Mouse (Mus musculus) forebrain, embryonic 12.5 days (tissue): ENCODE data around the gene Prkag1. TPM values are rescaled to one million over a fixed set of nuclear protein-coding genes. Genes with fewer than 3 reads are reported as not detected.

Source experiments
- ATAC-seq: fragments of 200-750 bp; cut with Nextera tagmentation; 2 replicates; pipeline ENCODE4 v1.8.0; 2017; ENCODE audit warnings: moderate TSS enrichment; ENCODE audit not compliant: low FRiP score
- H3K27ac ChIP-seq: fragments of 300-500 bp; sonication (generic); 2 replicates; pipeline ENCODE4 v1.5.1; 2016; ENCODE audit warnings: mild to moderate bottlenecking
- H3K27me3 ChIP-seq: fragments of 300-500 bp; sonication (generic); 2 replicates; pipeline ENCODE4 v1.6.1; 2016; ENCODE audit warnings: mild to moderate bottlenecking
- H3K36me3 ChIP-seq: fragments of 300-500 bp; sonication (generic); replicated peaks from 2 replicates; pipeline ENCODE4 v1.6.1; 2016; ENCODE audit warnings: mild to moderate bottlenecking
- H3K4me1 ChIP-seq: fragments of 300-500 bp; sonication (generic); 2 replicates; pipeline ENCODE4 v1.6.1; 2016
- H3K4me2 ChIP-seq: fragments of 300-500 bp; sonication (generic); 2 replicates; pipeline ENCODE4 v1.6.1; 2016; ENCODE audit warnings: mild to moderate bottlenecking, moderate library complexity
- H3K4me3 ChIP-seq: fragments of 300-500 bp; sonication (generic); replicated peaks from 2 replicates; pipeline ENCODE4 v1.5.1; 2016; ENCODE audit warnings: mild to moderate bottlenecking
- H3K9ac ChIP-seq: fragments of 300-500 bp; sonication (generic); 2 replicates; pipeline ENCODE4 v1.6.1; 2016; ENCODE audit warnings: mild to moderate bottlenecking
- H3K9me3 ChIP-seq: fragments of 300-500 bp; sonication (generic); 2 replicates; pipeline ENCODE4 v1.6.1; 2016
- WGBS: fragments of 180-500 bp; shearing (Covaris S2); methylation state at CpG from one replicate; pipeline ENCODE4 v1.1.7; 2016; 5-methylcytosine and 5-hydroxymethylcytosine counted together
- polyA plus RNA-seq: library from polyadenylated mRNA; unstranded; fragments of >200 nt; fragmentation: Nextera tagmentation; extraction: Ambion mirVana; gene quantifications from 2 replicates; pipeline ENCODE4 v1.2.1, GENCODE M21; 2016

Prkag1 gene
- polyA plus RNA-seq, 1 experiment from 2014 or later: 85.2 TPM

DNA sequence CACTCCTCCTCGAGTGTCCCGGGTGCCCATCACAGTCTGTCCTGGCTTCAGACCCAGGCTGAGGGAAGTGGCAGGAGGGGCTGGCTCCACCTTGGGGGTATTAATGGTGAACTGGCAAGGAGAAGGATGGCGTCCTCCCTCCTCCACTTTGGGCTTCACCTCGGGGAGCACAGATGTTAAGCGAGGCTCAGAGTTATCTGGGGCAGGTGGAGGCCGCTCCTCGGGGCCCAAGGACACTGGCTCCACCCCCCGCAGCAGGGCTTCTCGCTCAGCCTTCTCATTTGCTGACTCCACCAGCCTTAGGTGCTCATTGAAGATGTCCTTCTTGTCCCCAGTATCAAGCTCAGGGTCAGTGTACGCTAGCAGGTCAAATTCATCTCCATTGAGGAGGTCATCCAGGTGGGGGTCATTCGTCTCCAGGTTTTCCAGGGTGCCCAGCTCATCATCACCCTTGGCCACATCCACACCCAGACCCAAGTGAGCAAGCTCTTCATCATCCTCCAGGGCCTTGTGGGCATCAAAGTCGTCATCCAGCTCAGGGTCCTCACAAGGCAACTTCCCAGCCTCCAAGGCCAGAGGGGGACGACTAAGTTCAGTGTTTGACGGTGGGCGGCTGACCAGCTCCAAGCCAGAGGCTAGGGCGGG is 18.8 kb upstream of the Prkag1 start:
- no peak for ATAC-seq
- 92% methylated on average over 16 of the region's 16 CpGs for WGBS
- Histone ChIP-seq H3K36me3 (peaks cover 96% of the 10 kb centered on the region), H3K4me1 (no peaks in the 10 kb centered on the region), H3K27ac (no peak overlapping the region), H3K27me3 (no peaks in the 10 kb centered on the region), H3K9me3 (no peaks in the 10 kb centered on the region), H3K9ac (no peak overlapping the region), H3K4me2 (no peak overlapping the region), H3K4me3 (no peak overlapping the region)

DNA sequence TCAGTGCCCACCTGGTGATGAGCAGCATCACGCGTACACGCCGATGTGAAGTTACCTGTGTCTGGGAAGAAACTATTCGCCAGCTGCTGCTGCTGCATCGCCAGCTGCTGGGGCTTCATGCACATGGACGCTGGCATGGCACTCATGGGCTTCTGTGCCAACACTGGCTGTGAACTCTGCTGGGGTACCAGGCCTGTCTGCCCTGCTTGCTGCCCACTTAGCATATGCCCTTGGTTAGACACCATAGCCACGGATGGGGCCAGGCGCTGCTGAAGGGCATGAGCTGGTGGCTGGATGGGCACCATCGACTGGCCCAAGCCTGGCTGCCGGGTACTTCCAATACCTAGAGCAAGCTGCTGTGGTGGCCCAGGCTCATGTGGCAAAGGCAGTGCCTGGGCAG is 17.8 kb upstream of the Prkag1 start:
- 96% methylated on average over 11 of the region's 11 CpGs for WGBS
- Histone ChIP-seq H3K27ac (no peak overlapping the region), H3K27me3 (no peaks in the 10 kb centered on the region), H3K4me2 (no peak overlapping the region), H3K4me3 (no peak overlapping the region), H3K9me3 (no peaks in the 10 kb centered on the region), H3K9ac (no peak overlapping the region), H3K36me3 (peaks cover 96% of the 10 kb centered on the region), H3K4me1 (no peaks in the 10 kb centered on the region)
- no peak for ATAC-seq

DNA sequence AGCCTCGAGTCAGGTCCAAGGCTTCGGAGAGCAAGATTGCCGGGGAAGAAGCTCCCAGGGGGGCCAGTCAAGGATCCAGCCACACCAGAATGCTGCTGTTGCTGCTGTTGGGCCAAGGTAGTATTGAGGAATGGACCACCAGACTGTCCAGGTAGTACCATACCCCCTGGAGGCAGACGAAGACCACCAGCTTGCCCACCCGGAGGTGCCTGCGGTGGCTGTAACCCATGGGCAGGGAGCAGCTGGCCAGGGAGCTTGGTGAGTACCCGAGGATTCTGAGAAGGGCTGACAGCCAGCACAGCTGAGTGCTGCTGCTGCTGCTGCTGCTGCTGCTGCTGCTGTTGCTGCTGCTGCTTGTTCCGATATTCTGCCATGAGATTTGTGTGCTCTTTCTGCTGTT is 14.8 kb upstream of the Prkag1 start:
- 92% methylated on average over 8 of the region's 8 CpGs for WGBS
- peaks cover 96% of the 10 kb centered on the region for H3K36me3 ChIP-seq
- H3K9me3 ChIP-seq: no peaks in the 10 kb centered on the region

DNA sequence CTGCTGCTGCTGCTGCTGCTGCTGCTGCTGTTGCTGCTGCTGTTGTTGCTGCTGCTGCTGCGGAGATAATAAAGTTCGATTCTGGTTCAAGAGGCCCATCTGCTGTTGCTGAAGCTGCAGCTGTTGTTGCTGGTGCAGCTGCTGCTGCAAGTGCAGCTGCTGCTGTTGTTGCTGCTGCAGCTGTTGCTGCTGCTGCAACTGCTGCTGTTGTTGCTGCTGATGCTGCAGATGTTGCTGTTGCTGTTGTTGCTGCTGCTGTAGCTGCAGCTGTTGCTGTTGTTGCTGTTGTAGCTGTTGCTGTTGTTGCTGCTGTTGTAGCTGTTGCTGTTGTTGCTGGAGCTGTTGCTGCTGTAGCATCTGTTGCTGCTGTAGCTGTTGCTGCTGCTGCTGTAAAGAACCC is 13.8 kb upstream of the Prkag1 start:
- Histone ChIP-seq H3K4me1 (no peaks in the 10 kb centered on the region), H3K27me3 (no peaks in the 10 kb centered on the region), H3K4me2 (no peak overlapping the region), H3K9me3 (no peaks in the 10 kb centered on the region), H3K36me3 (peaks cover 96% of the 10 kb centered on the region), H3K9ac (no peak overlapping the region), H3K4me3 (no peak overlapping the region), H3K27ac (no peak overlapping the region)
- ATAC-seq: no peak
- WGBS: 93% methylated on average over 2 of the region's 2 CpGs

More for the DNA sequence above, 14.8 kb upstream of the Prkag1 start:
- H3K27me3 ChIP-seq: no peaks in the 10 kb centered on the region
- H3K4me2 ChIP-seq: no peak overlapping the region
- no peaks in the 10 kb centered on the region for H3K4me1 ChIP-seq
- H3K9ac ChIP-seq: no peak overlapping the region
- no peak for ATAC-seq
- no peak overlapping the region for H3K27ac ChIP-seq
- no peak overlapping the region for H3K4me3 ChIP-seq

DNA sequence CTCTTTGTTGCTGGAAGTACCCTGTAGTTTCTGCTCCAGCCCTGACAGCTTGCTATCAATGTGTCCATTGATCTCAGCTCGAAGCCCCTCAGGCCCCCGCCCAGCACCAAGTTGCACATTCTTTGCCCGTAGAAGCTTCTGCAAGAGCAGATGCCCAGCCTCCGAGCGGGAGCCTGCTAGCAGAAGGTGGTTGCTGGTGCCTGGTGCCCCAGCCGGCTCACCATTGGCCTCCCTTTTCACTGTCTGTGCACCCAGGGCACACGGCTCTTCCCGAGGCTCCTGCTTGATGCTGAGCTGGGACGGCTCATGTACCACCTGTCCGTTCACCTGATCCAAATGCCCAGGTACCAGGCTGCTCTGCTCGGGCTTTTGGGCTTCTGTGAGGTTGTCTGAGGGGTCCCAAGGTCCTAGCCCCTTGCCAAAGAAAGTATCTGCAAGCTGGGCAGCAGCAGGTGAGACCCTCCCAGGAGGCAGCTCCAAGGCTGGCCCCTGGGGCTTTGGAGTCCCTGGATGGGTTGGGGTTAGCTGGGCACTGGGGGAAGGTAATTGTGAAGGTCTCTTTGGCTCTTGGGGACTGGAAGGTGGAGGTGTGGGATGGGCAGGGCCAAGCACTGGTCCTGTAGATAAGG is 12.4 kb upstream of the Prkag1 start:
- H3K9me3 ChIP-seq: no peaks in the 10 kb centered on the region
- ATAC-seq: no peak
- 92% methylated on average over 11 of the region's 11 CpGs for WGBS
- H3K4me1 ChIP-seq: no peaks in the 10 kb centered on the region
- no peak overlapping the region for H3K27ac ChIP-seq
- H3K9ac ChIP-seq: no peak overlapping the region
- peaks cover 96% of the 10 kb centered on the region for H3K36me3 ChIP-seq
- H3K4me2 ChIP-seq: no peak overlapping the region
- no peaks in the 10 kb centered on the region for H3K27me3 ChIP-seq
- H3K4me3 ChIP-seq: no peak overlapping the region

DNA sequence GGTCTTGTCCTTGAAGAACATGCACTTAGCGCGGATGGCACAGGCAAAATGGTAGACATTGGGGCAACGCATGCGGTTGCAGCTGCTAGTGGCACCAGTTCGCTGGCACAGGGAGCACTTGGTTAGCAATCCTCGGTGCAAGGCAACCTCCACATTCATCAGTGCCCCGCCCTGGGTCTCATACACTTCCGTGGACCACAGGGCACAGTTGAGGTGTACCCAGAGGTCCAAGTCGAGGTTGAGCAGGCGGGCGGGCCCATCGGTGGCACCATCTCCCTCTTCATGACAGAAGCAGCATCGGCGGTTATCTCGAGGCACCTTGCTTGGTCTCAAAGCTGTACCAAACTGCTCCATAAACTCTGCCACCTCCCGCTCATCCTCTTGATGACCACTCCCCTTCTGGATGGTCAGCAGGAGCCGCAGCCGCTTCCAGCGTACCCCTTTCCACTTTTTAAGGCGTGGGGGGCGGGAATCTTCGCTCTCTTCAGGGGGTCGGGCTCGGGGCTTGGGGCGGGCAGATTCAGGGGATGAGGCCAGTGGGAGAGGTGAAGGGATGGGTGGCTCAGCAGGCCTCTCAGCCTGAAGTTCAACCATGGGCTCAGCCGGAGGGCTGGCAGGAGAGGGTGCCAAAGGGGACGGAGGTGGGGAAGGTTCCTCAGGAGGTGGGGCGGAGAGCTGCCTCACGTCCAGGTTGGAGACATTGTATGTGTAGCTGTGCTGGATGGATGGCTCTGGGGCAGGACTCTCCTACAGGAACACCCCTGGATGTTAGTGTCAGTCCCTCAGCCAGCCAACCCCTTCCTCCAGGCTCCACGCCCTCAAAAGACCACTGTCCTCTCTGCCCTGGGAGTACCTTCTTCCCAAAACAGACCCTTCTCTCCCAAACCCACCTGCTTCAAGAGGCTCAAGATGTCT is 8.6 kb upstream of the Prkag1 start:
- 95% methylated on average over 30 of the region's 30 CpGs for WGBS
- no peaks in the 10 kb centered on the region for H3K9me3 ChIP-seq
- H3K9ac ChIP-seq: no peak overlapping the region
- ATAC-seq: no peak
- H3K4me1 ChIP-seq: no peaks in the 10 kb centered on the region
- H3K4me3 ChIP-seq: no peak overlapping the region
- H3K27me3 ChIP-seq: no peaks in the 10 kb centered on the region
- H3K36me3 ChIP-seq: peaks cover 100% of the 10 kb centered on the region
- H3K4me2 ChIP-seq: no peak overlapping the region
- no peak overlapping the region for H3K27ac ChIP-seq

DNA sequence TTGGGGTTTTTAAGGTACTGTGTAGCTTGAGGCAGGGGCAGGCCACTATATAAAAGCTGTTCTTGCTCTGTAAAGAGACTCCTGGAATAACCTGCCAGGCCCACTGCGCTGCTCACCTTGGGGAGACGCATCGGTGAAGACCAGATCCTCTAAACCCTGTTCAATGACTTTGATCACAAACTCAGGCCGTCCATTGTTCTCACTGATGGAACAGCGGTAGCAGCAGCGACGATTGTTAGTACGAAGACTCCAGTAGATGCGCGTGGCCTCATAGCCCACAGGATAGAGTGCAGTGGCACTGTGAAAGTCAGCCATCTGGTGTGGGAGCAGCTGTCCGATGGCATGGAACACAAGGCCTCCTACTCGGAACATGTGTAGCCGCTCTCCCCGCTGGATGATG is 7.8 kb upstream of the Prkag1 start:
- Histone ChIP-seq H3K27ac (no peak overlapping the region), H3K36me3 (peaks cover 100% of the 10 kb centered on the region), H3K4me3 (no peak overlapping the region), H3K9ac (no peak overlapping the region), H3K4me2 (no peak overlapping the region), H3K4me1 (no peaks in the 10 kb centered on the region), H3K27me3 (no peaks in the 10 kb centered on the region), H3K9me3 (no peaks in the 10 kb centered on the region)
- WGBS: 94% methylated on average over 14 of the region's 14 CpGs
- no peak for ATAC-seq

DNA sequence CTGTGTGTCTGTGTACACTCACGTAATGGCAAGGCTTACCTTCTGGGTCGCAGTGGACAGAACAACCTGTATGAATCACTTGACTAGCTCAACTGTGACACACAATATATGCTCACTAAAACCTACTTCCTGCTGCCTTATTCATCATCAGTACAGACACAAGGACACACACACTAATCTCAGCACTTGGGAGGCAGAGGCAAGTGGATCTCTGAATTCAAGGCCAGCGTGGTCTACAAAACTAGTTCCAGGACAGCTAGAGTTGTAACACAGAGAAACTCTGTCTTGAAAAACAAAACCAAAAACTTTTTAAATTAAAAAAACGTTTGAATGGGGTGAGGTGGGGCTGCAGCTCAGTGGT is 6.4 kb upstream of the Prkag1 start:
- Histone ChIP-seq H3K27me3 (no peaks in the 10 kb centered on the region), H3K4me2 (no peak overlapping the region), H3K27ac (no peak overlapping the region), H3K9ac (no peak overlapping the region), H3K9me3 (no peaks in the 10 kb centered on the region), H3K4me3 (no peak overlapping the region), H3K4me1 (no peaks in the 10 kb centered on the region), H3K36me3 (peaks cover 97% of the 10 kb centered on the region)
- WGBS: 73% methylated on average over 4 of the region's 4 CpGs
- ATAC-seq: no peak

DNA sequence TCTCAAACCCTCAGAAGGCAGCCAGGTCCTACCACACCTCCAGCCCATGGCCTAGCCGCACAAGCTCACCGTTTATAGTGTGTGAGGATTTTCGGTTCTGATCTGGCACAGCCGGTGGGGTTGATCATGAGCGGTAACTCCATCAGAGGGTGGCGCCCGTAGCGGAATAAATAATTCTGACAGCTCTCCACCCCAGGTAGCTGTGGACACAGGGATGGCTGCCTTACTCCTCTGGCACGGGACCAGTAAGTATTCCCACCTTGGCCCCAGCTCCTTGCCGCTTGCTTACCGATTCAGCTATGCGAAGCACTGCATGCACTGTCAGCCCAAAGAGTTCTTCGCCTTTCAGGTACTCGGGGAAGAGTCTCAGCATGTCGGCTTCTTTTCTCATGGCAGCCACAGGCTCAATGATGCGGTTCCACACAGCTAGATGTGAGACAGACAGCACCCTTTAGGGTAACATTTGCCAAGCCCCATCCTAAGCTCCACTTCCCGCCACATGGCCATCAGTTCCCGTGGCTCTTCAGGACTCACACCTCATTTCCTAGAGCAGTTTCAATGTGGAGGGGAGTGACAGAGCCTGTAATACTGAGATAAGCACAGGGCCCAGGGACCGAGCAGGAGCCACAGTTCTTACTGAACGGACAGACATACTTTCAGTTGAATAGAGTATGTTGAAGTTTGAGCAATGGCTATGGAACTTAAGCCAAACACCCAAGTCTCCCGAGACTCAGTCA is 5.9 kb upstream of the Prkag1 start:
- H3K4me2 ChIP-seq: no peak overlapping the region
- H3K4me3 ChIP-seq: no peak overlapping the region
- ATAC-seq: no peak
- H3K36me3 ChIP-seq: peaks cover 91% of the 10 kb centered on the region
- 95% methylated on average over 21 of the region's 21 CpGs for WGBS
- no peak overlapping the region for H3K9ac ChIP-seq
- no peak overlapping the region for H3K27ac ChIP-seq
- no peaks in the 10 kb centered on the region for H3K27me3 ChIP-seq
- H3K4me1 ChIP-seq: peaks cover under 1% of the 10 kb centered on the region; the same call in 1 of the 2 replicates
- no peaks in the 10 kb centered on the region for H3K9me3 ChIP-seq

DNA sequence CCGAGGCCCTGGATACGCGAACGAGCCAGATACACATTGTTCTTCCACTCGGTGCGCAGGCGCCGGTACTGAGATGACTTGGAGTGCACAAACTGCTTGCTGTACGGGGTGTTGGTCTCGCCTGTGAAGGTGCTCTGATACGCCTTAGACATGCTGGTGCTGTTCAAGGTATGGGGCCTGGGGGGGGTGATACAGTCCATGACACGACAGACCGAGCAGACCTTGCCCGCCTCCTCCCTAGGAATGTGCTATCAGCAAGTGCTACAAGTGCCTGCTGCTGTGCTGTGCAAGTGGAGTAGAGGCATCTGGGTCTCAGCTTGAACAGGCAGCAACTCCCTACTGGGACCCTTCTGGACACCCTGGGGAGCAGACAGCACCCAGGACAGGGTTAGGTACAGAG is 4.0 kb upstream of the Prkag1 start:
- no peaks in the 10 kb centered on the region for H3K27me3 ChIP-seq
- 93% methylated on average over 14 of the region's 14 CpGs for WGBS

DNA sequence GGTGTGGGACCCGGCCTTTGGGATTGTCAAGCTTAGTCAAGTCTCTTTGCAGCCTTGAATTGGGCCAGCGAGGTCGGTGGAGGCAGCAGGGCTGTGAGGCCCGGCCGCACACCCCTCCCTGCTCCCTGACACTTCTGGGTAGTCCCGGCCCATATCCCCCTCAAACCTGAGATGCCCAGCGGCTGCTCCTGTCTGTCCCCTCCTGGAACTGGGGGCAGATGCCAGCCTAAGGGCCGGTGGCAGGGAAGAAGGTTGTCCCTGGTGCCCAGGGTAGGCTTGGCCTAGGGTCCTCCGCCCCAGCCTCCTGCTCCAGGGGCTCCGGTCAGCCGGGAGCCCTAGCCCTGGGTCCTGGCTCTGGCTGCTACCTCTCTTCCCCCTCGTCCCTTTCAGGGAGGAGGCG is 2.7 kb upstream of the Prkag1 start:
- Histone ChIP-seq H3K36me3 (peaks cover 60% of the 10 kb centered on the region), H3K4me1 (peaks cover 13% of the 10 kb centered on the region), H3K4me2 (no peak overlapping the region), H3K27ac (no peak overlapping the region), H3K27me3 (no peaks in the 10 kb centered on the region), H3K4me3 (no peak overlapping the region), H3K9ac (no peak overlapping the region), H3K9me3 (no peaks in the 10 kb centered on the region)
- ATAC-seq: no peak
- WGBS: 88% methylated on average over 13 of the region's 13 CpGs

More for the DNA sequence above, 4.0 kb upstream of the Prkag1 start:
- ATAC-seq: no peak
- no peak overlapping the region for H3K27ac ChIP-seq
- no peaks in the 10 kb centered on the region for H3K9me3 ChIP-seq
- peaks cover 72% of the 10 kb centered on the region for H3K36me3 ChIP-seq
- no peak overlapping the region for H3K4me3 ChIP-seq
- H3K9ac ChIP-seq: no peak overlapping the region
- H3K4me2 ChIP-seq: no peak overlapping the region
- H3K4me1 ChIP-seq: peaks cover 6% of the 10 kb centered on the region

DNA sequence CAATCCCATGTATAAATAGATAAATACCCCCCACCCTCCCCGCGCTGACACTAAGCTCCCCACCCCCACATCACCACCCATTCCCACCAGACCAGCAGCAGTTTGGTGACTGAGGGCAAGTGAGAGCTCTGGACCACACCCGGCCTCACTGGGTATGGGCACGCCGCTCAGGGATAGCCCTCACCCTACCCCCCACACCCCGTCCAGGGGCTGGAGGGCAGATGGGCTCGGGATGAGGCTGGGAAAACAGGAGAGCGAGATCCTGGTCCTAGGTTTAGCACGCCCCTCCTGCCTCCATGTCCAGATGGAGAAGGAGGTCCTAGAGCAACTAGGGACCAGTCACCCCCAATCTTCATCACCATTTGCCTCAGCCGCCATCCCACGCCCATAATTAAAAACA is 2.0 kb upstream of the Prkag1 start:
- 91% methylated on average over 11 of the region's 11 CpGs for WGBS
- H3K27ac ChIP-seq: no peak overlapping the region
- no peak for ATAC-seq
- peaks cover 13% of the 10 kb centered on the region for H3K4me1 ChIP-seq
- no peak overlapping the region for H3K4me2 ChIP-seq
- no peak overlapping the region for H3K9ac ChIP-seq
- no peaks in the 10 kb centered on the region for H3K27me3 ChIP-seq
- H3K9me3 ChIP-seq: no peaks in the 10 kb centered on the region
- no peak overlapping the region for H3K4me3 ChIP-seq
- H3K36me3 ChIP-seq: peaks cover 52% of the 10 kb centered on the region
